Mouse (Mus musculus) G1E (cell line): Measurements from ENCODE around the gene Hoxd13.

Experiments
- CTCF ChIP-seq: IDR thresholded peaks from 2 replicates; pipeline ENCODE4 v1.5.1; 2012; ENCODE audit warnings: low read depth, low read length, inconsistent platforms, mixed read lengths
- GATA1 ChIP-seq: IDR thresholded peaks from 2 replicates; pipeline ENCODE4 v1.6.1; 2012; ENCODE audit warnings: borderline replicate concordance, low read length, inconsistent platforms, mixed read lengths
- GATA2 ChIP-seq: IDR thresholded peaks from 2 replicates; pipeline ENCODE4 v1.6.1; 2012; ENCODE audit warnings: low read depth, low read length, inconsistent platforms, borderline replicate concordance
- POLR2AphosphoS5 ChIP-seq: IDR thresholded peaks from 2 replicates; pipeline ENCODE4 v1.6.1; 2012; ENCODE audit warnings: low read depth, low read length, inconsistent platforms; ENCODE audit not compliant: insufficient replicate concordance
- TAL1 ChIP-seq: conservative IDR thresholded peaks from 2 replicates; pipeline ENCODE4 v1.6.1; 2012; ENCODE audit warnings: low read depth, low read length, inconsistent platforms, mixed read lengths

GRCm38 (mm10) chr2:74656632-74657021 is 11.5 kb upstream of the Hoxd13 start:
- no peak for TF ChIP-seq CTCF
- TF ChIP-seq GATA2: no peak
- TF ChIP-seq GATA1: no peak
- no peak for TF ChIP-seq TAL1
- no peak for TF ChIP-seq POLR2AphosphoS5
